Mouse (Mus musculus): ENCODE data around the gene Ankrd11. TPM values are rescaled to one million over a fixed set of nuclear protein-coding genes. Genes with fewer than 3 reads are reported as not detected.

Gene Ankrd11
- polyA plus RNA-seq, 1 experiment from 2014 or later = 13.6 TPM

GRCm38 (mm10) chr8:122856288-122856687, 185.8 kb downstream of the Ankrd11 start:
- Histone ChIP-seq H3K4me2 (no peak overlapping the region), H3K9me3 (replicated peaks) (no peaks in the 10 kb centered on the region), H3K27ac (no peak overlapping the region), H3K4me3 (replicated peaks) (no peak overlapping the region), H3K36me3 (no peaks in the 10 kb centered on the region), H3K4me1 (replicated peaks) (peaks cover 7% of the 10 kb centered on the region; the same call in 1 of the 2 replicates), H3K9ac (no peak overlapping the region), H3K27me3 (peaks cover 54% of the 10 kb centered on the region)
- 66% methylated on average over 8 of the region's 8 CpGs for whole genome bisulfite sequencing (ENCODE audit: insufficient replicate concordance)
- DNase-seq (no peak), ATAC-seq (ENCODE audit: low read depth) (no peak)

- Histone ChIP-seq H3K4me1 (replicated peaks) (peaks cover 6% of the 10 kb centered on the region; the same call in 1 of the 2 replicates), H3K4me2 (no peak overlapping the region), H3K9ac (no peak overlapping the region), H3K27me3 (peaks cover 58% of the 10 kb centered on the region), H3K4me3 (replicated peaks) (no peak overlapping the region), H3K36me3 (no peaks in the 10 kb centered on the region), H3K27ac (no peak overlapping the region), H3K9me3 (replicated peaks) (no peaks in the 10 kb centered on the region)
- DNase-seq (no peak), ATAC-seq (ENCODE audit: low read depth) (no peak)
- 61% methylated on average over 4 of the region's 4 CpGs for WGBS (ENCODE audit: insufficient replicate concordance)
These were observed 187.0 kb downstream of the Ankrd11 start for GRCm38 (mm10) chr8:122855123-122855522.

GRCm38 (mm10) chr8:122854388-122854787, 187.7 kb downstream of the Ankrd11 start:
- Histone ChIP-seq H3K27ac (no peak overlapping the region), H3K9ac (no peak overlapping the region), H3K4me2 (no peak overlapping the region), H3K36me3 (no peaks in the 10 kb centered on the region), H3K4me3 (replicated peaks) (no peak overlapping the region), H3K4me1 (replicated peaks) (no peaks in the 10 kb centered on the region), H3K9me3 (replicated peaks) (no peaks in the 10 kb centered on the region), H3K27me3 (peaks cover 58% of the 10 kb centered on the region)
- ATAC-seq (ENCODE audit: low read depth) (no peak), DNase-seq (no peak)
- 60% methylated on average over 7 of the region's 7 CpGs for WGBS (ENCODE audit: insufficient replicate concordance)

- Histone ChIP-seq H3K9ac (no peak overlapping the region), H3K4me1 (replicated peaks) (peaks cover 2% of the 10 kb centered on the region; the same call in 1 of the 2 replicates), H3K4me2 (no peak overlapping the region), H3K27me3 (peaks cover 63% of the 10 kb centered on the region), H3K4me3 (replicated peaks) (no peak overlapping the region), H3K36me3 (no peaks in the 10 kb centered on the region), H3K9me3 (replicated peaks) (no peaks in the 10 kb centered on the region), H3K27ac (no peak overlapping the region)
- DNase-seq = no peak
- no peak for ATAC-seq (ENCODE audit: low read depth)
- WGBS (ENCODE audit: insufficient replicate concordance) = 39% methylated on average over 11 of the region's 11 CpGs
These were observed 188.7 kb downstream of the Ankrd11 start for GRCm38 (mm10) chr8:122853340-122853771.

GRCm38 (mm10) chr8:122852546-122852905, 189.6 kb downstream of the Ankrd11 start:
- no peak overlapping the region for H3K9ac ChIP-seq
- no peak overlapping the region for H3K4me2 ChIP-seq
- H3K9me3 ChIP-seq (replicated peaks) = no peaks in the 10 kb centered on the region
- WGBS (ENCODE audit: insufficient replicate concordance) = 47% methylated on average over 1 of the region's 1 CpGs
- H3K27me3 ChIP-seq = peaks cover 65% of the 10 kb centered on the region
- ATAC-seq (ENCODE audit: low read depth) = no peak
- no peak overlapping the region for H3K4me3 ChIP-seq (replicated peaks)
- peaks cover 4% of the 10 kb centered on the region; the same call in 1 of the 2 replicates for H3K4me1 ChIP-seq (replicated peaks)
- H3K27ac ChIP-seq = no peak overlapping the region
- no peak for DNase-seq
- H3K36me3 ChIP-seq = no peaks in the 10 kb centered on the region

- ATAC-seq (ENCODE audit: low read depth) (no peak), DNase-seq (no peak)
- Histone ChIP-seq H3K9me3 (replicated peaks) (no peaks in the 10 kb centered on the region), H3K4me3 (replicated peaks) (no peak overlapping the region), H3K4me1 (replicated peaks) (peaks cover 4% of the 10 kb centered on the region; the same call in 1 of the 2 replicates), H3K4me2 (no peak overlapping the region), H3K36me3 (no peaks in the 10 kb centered on the region), H3K9ac (no peak overlapping the region), H3K27ac (no peak overlapping the region), H3K27me3 (peaks cover 68% of the 10 kb centered on the region)
- WGBS (ENCODE audit: insufficient replicate concordance) = 62% methylated on average over 12 of the region's 12 CpGs
These were observed 190.2 kb downstream of the Ankrd11 start for GRCm38 (mm10) chr8:122851692-122852545.

- no peak overlapping the region for H3K4me2 ChIP-seq
- DNase-seq (no peak), ATAC-seq (ENCODE audit: low read depth) (no peak)
- H3K4me1 ChIP-seq (replicated peaks) = peaks cover 4% of the 10 kb centered on the region; the same call in 1 of the 2 replicates
- WGBS (ENCODE audit: insufficient replicate concordance) = 41% methylated on average over 3 of the region's 3 CpGs
- no peaks in the 10 kb centered on the region for H3K9me3 ChIP-seq (replicated peaks)
- no peaks in the 10 kb centered on the region for H3K36me3 ChIP-seq
- no peak overlapping the region for H3K27ac ChIP-seq
- H3K4me3 ChIP-seq (replicated peaks) = no peak overlapping the region
- peaks cover 79% of the 10 kb centered on the region for H3K27me3 ChIP-seq
- H3K9ac ChIP-seq = no peak overlapping the region
These were observed 191.3 kb downstream of the Ankrd11 start for GRCm38 (mm10) chr8:122850641-122851240.

GRCm38 (mm10) chr8:122849152-122849910, 192.7 kb downstream of the Ankrd11 start:
- H3K27me3 ChIP-seq = peaks cover 79% of the 10 kb centered on the region
- no peak overlapping the region for H3K4me2 ChIP-seq
- DNase-seq (no peak), ATAC-seq (ENCODE audit: low read depth) (no peak)
- H3K27ac ChIP-seq = no peak overlapping the region
- no peak overlapping the region for H3K4me3 ChIP-seq (replicated peaks)
- no peak overlapping the region for H3K9ac ChIP-seq
- 62% methylated on average over 11 of the region's 11 CpGs for WGBS (ENCODE audit: insufficient replicate concordance)
- no peaks in the 10 kb centered on the region for H3K9me3 ChIP-seq (replicated peaks)
- H3K36me3 ChIP-seq = no peaks in the 10 kb centered on the region
- peaks cover 4% of the 10 kb centered on the region; the same call in 1 of the 2 replicates for H3K4me1 ChIP-seq (replicated peaks)

- DNase-seq (peak; percentile 55), ATAC-seq (ENCODE audit: low read depth) (peak; percentile 89)
- Histone ChIP-seq H3K9me3 (replicated peaks) (no peaks in the 10 kb centered on the region), H3K9ac (no peak within 1 kb of the TSS), H3K4me2 (0 out of 2 replicates have a peak within 1 kb of the TSS, but pooled peaks have one; percentile 21), H3K4me3 (replicated peaks) (no peak within 1 kb of the TSS), H3K36me3 (no peaks in the 10 kb centered on the region), H3K27ac (no peak within 1 kb of the TSS), H3K27me3 (peaks cover 79% of the 10 kb centered on the region), H3K4me1 (replicated peaks) (peaks cover 4% of the 10 kb centered on the region; the same call in 1 of the 2 replicates)
- 15% methylated on average over 18 of the region's 18 CpGs for WGBS (ENCODE audit: insufficient replicate concordance)
These were observed 194.1 kb downstream of the Ankrd11 start, which contains the start of gene Cdh15 for GRCm38 (mm10) chr8:122847829-122848561. Gene Cdh15, plus strand, starts transcription at chr8:122847966.

- ATAC-seq (ENCODE audit: low read depth) = no peak
- peaks cover 72% of the 10 kb centered on the region for H3K27me3 ChIP-seq
- no peak overlapping the region for H3K27ac ChIP-seq
- H3K4me1 ChIP-seq (replicated peaks) = peaks cover 4% of the 10 kb centered on the region; the same call in 1 of the 2 replicates
- H3K36me3 ChIP-seq = no peaks in the 10 kb centered on the region
- DNase-seq = no peak
- H3K4me3 ChIP-seq (replicated peaks) = no peak overlapping the region
- no peak overlapping the region for H3K9ac ChIP-seq
- no peak overlapping the region for H3K4me2 ChIP-seq
- H3K9me3 ChIP-seq (replicated peaks) = no peaks in the 10 kb centered on the region
- WGBS (ENCODE audit: insufficient replicate concordance) = 65% methylated on average over 4 of the region's 4 CpGs
These were observed 196.4 kb downstream of the Ankrd11 start for GRCm38 (mm10) chr8:122845662-122846061.

Measured in liver, embryonic 13.5 days (tissue).